Mouse (Mus musculus) spleen, postnatal 10 days (tissue): ENCODE data around the gene Zfp39.
"Not testable (repeated sequence)": the region's sequence is repeated elsewhere in the genome, so short reads cannot be mapped to it uniquely, and the experiment has no call there.

Experiments
- DNase-seq, 2 experiments: peaks; one replicate each; pipeline ENCODE4 v3.0.0; 2021 to 2022; ENCODE audit warnings: low spot score in 2 of 2

The Zfp39 gene

DNA sequence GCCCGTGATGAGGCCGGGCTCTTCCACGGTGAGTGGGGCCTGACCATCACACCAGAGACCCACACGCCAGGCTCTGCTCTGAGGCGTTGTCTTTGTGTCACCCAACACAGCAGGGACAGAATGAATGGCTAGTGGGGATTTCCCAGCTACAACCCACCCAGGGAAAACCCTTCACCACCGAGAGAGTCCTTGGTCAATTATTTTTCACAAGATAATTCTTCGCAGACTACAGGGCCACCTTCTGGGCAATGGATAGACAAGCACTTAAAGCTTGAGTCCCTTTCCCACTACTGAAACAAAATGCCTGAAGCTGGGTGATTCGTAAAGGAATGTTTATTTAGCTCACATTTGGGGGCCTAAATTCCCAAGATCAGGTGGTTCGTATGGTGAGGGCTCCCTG is 18.4 kb upstream of the Zfp39 start:
- no peak for DNase-seq

DNA sequence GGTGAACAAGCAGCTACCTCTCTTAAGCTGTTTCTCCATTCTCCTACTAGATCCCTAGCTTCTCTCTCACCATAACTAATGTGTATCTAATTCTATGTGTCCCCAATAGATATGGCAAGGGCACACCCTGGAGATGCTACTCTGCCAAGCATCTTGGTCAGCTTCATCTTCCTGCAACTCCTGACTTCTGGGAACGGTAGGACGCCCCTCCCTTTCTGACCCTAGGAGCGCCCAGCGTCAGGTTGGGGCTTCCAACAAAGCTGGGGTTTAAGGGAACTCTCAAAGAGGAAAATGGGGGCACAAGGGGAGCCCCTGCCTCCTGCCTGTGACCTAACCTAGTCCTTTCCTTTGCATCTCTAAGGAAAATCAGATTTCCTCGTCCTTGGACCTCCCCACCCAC is 14.7 kb upstream of the Zfp39 start:
- peak; percentile 36 to 51 for DNase-seq

DNA sequence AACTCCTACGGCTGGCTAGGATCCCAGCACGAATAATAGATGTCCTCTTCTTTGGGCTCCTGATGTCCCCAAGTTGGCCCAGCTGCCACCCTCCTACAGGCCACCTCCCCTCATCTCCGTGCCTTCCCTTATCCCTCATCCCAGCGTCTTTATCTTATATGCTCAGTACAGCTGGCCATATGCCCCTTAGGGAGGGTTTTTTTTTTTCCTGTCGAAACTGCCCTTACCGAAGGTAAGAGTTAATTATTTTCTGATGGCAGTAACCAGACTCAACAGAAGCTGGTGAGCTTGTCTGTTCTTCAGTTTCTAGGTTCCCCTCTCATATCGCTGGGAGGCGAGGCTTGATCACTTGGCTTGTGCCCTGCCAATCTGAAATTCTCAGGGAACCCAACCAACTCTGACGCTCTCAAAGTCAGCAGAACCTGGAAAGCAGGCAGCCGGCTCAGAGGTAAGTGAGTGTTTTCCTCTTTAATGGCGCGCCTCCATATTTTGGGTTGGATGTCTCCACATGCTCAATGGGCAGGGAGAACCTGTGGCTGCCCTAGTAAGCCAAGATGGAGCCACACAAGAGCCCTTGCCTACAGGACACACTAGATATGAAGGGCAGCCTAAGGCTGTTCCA is 13.8 kb upstream of the Zfp39 start, which contains the start of gene Btnl10:
Btnl10 (plus strand) TSS at position 164 of the 622 bp plus-strand sequence.
- DNase-seq = peak; percentile 43 to 74

DNA sequence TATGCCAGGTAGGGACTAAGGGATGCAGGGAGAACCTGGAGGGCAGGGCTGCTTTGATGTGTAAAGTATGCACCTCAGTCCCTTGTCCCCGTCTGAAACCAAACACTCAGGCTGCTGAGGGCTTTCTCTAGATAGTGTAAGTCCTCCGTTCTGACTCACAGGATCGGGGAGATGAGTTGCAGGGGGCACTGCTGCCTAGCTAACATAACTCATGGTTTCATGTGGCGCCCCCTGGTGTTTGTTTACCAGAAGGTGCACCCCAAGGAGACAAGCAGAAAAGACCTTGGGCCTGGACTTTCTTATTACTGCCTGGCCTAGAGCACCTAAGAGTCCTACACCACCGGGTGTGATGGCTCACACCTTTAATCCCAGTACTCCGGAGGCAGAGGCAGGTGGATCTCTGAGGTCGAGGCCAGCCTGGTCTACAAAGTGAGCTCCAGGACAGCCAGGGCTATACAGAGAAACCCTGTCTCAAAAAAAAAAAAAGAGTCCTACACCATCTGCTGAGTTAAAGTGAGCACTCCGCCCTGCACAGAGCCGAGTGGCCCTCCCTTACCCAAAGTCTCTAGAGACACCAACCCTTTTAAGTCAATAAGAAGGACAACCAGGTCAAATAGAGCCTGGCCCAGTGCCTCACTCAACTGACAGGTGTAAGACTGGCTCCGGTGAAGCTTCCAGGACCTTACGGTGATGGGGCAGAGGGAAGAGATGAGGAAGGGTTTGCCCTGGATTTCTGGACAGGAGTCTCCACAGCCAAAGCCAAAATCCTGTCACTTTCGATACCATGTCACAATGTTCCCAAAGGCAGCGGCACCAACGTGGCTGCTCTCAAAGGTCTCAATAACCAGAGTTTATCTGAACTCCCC is 13.1 kb upstream of the Zfp39 start:
- DNase-seq = peak; percentile 82 to 93

DNA sequence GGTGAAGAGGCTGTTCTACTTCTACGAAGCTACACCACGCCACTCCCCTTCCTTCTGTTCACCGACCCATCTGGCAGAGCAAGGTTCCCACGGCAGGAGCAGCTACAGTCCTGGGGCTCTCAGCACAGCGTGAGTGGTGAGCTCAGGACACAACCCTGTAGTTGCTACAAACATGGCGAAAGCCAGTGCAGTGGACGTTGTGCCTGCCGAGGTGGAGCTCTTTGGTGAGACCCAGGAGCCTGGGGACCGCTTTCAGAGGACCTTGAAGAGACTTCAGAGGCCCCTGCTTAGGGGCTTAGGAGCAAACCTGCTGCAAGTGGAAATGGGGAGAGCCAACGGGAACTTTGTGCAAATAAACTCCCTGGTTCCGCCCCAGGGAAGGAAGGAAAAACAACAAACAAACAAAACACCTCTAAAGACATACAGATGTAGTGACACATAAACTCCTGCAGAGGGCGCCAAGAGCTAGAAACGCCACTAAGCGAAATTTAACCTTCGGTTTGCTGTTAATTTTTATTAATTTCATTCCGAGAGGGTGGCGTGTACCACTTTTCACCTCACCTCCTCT is 10.5 kb upstream of the Zfp39 start:
- peak; percentile 70 to 73 for DNase-seq

DNA sequence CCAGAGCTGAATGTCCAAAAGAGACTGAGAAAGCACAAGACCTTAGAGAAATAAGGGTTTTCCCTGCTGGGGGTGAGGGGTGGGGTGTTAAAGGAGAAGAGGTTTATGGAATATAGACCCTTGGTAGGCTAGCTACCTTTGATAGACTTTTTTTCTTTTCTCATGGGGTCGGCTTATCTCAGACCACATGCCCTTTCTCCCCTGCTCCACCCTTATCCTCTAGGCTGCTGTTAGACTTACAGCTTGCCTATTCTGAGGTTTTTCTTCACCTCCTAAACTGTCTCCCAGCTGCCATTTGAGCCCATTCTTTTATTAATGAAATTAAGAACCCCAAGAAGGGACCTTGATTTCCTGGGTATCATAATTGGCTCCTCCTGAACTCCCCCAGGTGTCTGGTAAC is 9.8 kb upstream of the Zfp39 start:
- no peak for DNase-seq

DNA sequence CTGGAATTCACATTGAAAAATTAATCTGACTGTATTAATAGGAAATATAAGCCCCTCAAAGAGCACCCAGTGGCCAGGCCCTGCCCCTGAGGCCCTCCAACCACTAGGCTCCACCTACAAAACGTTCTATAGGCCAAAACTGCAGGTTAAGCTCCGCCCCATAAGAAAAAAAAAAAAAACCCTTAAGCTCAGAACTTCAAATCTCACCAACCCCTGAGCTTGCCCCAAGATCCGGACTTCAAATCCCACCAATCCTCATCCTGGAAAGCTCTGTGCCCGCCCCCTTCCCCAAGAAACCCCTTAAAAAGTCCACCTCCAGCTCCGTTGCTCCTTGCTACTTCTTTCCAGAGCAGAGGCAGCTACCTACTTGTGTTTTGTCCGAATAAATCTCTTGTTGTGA is 813 bp upstream of the Zfp39 start:
- DNase-seq = peak in 1 of 2 experiments; percentile 43

DNA sequence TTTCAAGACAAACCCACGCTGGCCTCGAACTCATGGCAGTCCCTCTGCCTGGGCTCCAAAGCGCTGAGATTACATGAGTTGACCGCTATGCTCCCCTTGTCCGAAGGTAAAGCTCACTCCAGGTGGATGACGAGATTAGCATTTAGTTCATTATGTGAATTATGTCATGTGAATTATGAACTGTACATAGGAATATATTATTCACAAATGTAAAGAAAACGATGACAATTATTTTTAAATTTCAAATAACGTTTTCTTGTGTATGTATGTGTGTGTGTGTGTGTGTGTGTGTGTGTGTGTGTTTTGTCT is 339 bp upstream of the Zfp39 start:
- DNase-seq = no peak

DNA sequence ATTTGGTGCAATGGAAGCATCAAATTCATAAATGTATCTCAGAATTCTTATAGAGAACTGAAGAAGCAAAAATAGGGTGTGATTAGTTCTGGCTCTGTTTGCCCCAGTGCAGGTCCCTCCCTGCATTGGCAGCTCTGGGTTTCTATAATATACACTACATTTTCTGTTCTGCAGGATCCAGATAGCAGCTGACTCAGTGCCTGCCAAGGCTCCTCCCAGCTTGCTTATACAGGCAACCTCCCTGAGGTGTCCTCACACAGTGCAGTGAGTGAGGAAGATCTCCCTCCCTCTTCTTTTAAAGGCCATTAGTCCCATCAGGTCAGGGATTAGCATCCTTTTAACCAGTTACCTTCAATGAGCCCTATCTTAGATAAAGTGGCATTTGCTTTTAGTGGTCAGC is 2.9 kb downstream of the Zfp39 start:
- peak in 1 of 2 experiments; percentile 61 for DNase-seq

DNA sequence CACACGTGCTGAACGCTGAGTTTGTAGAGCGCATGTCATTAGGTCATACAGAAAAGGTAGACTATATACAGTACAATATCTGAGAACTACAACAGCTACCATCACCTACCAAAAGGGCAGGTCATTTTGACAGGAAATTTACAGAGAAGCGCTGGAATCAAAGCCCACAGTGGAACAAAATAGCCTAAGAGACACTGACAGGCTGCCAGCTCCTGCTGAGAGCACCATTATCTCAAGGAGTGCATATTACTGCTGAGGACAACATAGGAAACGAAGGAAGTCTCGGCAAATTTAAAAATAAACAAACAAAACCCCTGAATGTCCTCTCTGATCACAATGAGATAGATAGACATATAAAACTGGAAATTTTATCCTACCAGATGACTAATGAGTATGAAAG is 6.5 kb downstream of the Zfp39 start:
- DNase-seq = no peak

DNA sequence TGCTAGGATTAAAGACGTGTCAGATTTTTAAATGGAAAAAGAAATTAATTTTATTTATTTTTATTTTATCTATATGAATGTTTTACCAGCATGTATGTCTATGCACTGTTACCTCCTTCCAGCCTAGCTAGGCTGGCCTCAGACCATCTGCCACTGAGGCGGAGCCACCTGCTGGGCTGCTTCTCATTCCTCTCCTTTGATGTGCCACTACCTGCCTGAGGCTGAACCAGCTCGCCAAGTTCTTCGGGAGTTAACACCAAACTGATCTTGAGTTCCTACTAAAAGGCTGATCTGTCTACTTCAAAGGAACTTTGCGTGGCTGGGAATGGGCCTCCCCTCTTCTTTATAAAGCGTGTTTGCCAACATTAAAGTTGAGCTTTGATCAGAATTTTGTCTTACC is 9.6 kb downstream of the Zfp39 start:
- DNase-seq = no peak

DNA sequence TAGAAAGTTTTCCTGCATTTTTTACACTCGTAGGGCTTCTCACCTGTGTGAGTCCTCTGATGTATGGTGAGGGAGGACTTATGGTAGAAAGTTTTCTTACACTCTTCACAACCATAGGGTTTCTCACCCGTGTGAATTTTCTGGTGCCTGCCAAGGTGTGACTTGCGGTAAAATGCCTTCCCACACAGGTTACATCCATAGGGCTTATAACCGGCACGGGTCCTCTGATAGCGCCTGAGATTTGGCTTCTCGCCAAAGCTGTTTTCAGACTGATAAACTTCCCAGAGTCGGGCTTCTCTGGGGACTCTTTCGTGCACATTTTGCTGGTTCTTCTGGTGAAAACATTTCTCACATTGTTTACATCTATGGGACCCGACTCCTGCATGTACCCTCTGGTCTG is 13.5 kb downstream of the Zfp39 start:
- DNase-seq = no peak

DNA sequence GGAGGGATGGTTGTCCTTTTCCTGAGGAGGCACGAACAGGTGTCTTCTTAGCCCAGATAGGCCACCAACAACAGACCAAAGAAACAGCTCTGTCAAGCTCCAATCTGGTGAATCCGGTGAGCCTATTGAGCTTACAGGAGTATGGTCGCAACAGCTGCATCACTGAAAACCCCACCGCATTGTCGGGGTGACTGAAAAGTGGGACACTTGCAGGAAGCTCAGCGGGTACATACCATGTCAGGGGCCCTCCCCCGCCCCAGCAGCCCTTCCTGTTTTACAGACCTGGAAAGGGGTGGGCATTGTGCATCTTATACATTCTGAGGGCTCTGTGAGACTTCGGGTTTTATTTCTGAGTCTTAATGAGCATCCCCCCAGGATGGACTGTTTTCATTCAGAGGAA is 20.3 kb downstream of the Zfp39 start:
- DNase-seq = no peak

DNA sequence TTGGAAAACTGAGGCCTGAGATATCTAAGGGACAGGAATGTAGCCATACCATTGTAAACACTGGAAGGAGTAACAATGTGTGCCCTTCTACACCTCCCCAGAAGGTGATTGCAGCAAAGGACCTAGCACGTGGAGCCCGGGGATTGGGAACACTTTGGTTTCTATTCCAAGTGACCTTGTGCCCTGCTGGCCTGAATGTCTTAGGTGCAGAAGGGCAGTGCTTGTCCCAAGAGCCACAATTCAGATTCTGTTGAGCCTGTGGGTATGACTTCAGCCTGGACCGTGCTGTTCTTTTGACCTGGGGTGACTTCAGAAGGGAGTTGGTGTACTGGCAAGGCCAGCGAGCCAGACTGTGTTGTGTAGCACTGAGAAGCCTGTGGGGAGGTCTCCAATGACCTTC is 33.1 kb downstream of the Zfp39 start:
- no peak for DNase-seq

DNA sequence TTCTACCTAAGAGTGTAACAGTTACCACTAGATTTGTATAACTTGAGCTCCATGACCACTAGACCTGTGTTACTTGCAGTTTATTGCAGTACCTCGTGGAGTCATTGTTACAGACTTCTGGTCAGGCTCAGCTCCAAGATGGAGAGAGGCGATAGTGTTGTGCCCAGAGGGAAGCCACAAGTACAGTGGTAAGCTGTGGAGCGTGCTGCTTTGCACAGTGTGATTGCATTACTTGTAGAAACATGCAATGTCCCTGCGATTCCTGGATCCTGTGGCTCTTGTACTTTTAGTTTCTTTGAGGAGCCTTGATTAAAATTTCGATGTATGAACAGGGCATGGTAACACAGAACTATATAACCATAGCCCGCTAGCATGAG is 36.1 kb downstream of the Zfp39 start:
- no peak for DNase-seq

DNA sequence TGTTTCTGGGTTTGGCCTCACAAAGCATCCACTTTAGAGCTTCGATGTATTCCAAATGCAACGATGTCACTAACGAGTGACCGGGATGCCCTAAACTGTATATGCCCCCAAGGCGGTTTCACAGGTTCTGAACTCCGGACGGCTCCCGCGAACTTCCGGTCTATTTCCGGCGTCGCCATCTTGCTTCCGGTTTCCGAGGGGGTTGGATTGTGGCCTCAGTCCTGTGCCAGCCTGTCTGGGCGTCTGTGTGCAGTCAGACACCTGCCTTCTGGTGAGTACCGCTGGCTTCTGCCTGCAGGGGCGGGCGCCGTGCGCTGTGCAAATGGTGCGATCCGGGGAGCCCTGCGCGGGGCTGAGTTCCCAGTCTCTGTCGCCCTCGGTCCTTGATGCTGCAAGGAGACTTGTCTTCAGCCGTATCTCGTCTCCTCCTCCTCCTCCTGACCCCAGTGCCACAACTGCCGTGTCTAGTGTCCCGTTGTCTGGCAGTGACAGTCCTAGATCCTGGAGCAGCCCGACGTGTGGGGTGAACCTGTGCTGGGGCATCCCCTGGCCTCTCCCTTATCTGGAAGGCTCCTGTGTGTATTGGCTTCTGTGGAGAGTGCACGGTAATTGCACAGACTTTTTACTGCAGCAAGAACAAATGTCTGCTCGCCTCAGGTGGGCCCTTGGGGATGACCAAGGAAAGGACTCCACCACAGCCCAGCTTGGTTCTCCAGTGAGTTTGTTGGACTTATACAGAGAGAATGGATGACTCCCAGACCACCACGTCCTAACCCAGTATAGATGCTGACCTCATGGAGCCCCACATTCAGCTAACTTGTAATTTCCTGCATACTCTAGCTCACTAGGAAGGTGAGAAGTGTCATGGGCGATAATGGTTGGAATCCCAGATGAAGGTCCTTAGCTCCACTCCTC is 36.7 kb downstream of the Zfp39 start, which contains the start of gene 2810021J22Rik:
2810021J22Rik (plus strand) TSS at position 178 of the 915 bp plus-strand sequence.
- DNase-seq = peak; percentile 74 to 86

DNA sequence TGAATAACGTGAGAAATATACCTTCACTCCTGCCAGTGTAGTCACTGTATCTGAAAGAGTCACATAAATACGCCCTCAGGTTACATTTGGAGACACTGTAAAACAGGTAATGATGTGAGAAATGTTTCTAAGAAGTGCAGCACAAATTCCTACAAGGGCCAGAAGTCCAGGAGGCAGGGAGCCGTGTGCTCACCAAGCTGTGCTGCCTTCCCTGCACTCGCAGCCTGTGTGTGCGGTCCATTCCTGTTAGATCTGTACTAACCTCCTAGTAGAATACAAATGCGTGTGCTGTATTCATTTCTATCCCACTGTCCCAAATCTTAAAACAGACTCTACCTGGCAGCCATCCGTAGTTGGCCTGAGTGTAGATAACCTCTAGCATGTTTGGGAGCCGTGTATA is 43.3 kb downstream of the Zfp39 start:
- DNase-seq = no peak

DNA sequence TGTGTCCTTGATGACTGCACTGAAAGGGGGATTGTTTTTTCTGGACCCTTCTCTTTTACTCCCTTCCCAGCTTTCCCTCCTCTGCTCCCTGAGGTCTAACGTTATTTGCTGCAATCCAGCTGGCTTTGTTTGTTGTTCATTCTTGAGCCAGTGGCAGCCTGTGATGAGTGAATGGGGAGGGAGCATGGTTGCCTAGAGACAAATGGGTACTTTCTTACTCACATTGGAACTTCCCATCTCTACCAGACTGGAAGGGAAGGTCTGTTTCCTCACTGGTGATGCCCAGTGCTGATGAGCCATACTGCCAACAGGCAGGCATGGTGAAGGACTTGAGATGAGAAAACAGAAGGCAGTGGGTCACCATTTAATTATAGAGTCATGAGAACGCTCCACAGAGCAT is 54.3 kb downstream of the Zfp39 start:
- no peak for DNase-seq

DNA sequence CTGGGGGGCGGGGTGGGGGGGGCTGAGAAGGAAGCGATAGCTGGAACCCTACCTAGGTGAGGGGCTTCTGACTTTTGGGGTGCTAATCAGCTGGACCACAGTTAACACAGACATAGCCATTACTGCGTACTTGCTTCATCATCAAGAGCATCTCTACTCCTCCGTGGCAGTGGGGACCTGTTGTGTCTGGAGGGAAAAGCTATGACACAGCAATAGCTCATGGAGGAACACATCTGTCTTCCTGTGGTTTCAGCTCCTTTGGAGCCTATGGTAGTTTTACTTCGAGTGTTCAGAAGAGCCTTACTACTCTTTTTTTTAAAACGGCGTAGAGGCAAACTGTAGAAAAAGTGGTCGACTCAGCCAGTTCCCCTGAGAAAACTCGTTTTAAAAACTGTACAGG is 56.4 kb downstream of the Zfp39 start:
- no peak for DNase-seq

DNA sequence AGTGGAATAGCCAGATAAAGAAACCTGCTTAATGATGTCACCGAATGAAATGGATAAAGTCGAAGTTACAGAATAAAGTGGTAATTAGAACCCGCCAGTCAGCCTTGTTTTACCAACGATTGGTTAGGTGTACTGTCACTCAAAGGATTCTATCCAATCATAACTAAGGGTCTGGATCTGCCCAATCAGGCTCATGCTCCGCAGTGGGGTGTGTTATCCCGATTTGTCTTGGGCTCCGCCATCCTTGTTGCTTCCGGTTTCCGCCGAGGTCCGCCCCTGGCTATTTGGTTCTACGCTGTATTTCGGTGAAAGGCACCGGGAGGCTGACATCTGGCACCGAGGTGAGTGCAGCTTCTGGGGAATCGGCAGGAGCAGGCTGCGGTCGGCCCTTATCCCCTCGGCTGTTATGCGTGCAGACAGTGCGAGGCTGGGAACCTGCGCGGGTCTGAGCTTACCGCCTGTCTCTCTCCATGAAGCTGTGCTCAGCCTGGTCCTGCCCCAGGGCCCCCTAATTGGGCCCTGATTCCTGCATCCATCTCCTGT is 57.0 kb downstream of the Zfp39 start, which contains the start of gene Gm12258:
Gm12258 (plus strand) TSS at position 240 of the 543 bp plus-strand sequence.
- peak; percentile 77 to 84 for DNase-seq

DNA sequence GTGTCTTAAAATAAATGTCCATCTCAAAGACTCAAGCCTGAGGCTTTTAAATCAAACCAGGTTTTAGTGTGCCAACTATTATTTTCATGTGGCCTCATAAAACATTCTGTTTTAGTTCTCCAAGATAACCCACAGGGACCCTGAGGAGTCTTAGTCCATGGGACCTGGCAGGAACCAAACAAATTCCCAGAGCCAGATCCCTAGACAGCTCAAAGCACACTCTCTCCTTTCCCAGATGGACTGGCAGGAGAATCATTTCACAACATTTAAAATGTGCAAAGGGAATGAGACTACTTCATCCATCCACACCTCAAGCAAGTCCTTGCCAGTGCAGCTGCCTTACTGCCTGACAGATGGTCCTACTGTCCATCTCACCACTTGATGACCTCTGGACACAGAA is 65.1 kb downstream of the Zfp39 start, which contains the start of gene Olfr311:
Olfr311 (plus strand) TSS at position 301 of the 400 bp plus-strand sequence.
- not testable (repeated sequence) for DNase-seq
